Mouse (Mus musculus): ENCODE measurements around the gene Actr2. TPM values are rescaled to one million over a fixed set of nuclear protein-coding genes. Genes with fewer than 3 reads are reported as not detected.

Gene Actr2
- polyA plus RNA-seq, 1 experiment from 2014 or later, result 188 TPM

DNA sequence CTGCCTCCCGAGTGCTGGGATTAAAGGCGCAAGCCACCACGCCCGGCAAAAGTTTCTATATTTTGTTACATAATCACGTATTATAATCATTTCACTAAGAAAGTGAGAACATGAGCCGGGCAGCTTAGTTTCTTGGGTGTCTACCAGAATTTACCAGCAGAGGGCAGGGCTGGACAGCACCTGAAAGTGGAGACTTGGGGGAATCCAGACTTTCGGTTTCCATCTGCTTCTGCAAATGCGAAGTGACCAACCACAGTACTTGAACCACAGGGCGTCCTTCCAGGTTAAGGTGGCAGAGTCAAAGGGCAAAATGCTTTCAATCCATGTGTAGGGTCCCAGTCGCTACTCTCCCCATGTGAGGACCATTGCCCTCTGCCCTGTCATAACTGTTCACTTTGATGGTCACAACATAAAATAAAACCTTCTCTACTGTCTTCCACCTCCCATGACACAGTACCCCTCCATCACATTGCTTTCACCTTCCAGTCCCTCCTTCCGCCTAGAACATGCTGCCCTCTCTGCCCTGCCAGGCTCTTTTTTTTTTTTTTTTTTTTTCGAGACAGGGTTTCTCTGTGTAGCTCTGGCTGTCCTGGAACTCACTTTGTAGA lies 20.3 kb upstream of the Actr2 start:
- no peaks in the 10 kb centered on the region for H3K27me3 ChIP-seq (ENCODE audit: control insufficient read depth, insufficient read depth, low read depth, low read length)
- H3K4me3 ChIP-seq (ENCODE audit: low read depth, low read length), result no peak overlapping the region
- no peak overlapping the region for H3K4me2 ChIP-seq (ENCODE audit: low read length)
- H3K27ac ChIP-seq (ENCODE audit: low read length), result no peak overlapping the region
- no peaks in the 10 kb centered on the region for H3K36me3 ChIP-seq (ENCODE audit: control insufficient read depth, insufficient read depth, low read length)
- no peak overlapping the region for H3K9ac ChIP-seq (ENCODE audit: low read depth, low read length)
- WGBS, result 36% methylated on average over 11 of the region's 12 CpGs
- ATAC-seq, result no peak
- H3K9me3 ChIP-seq (replicated peaks; ENCODE audit: control insufficient read depth, low read length, poor library complexity, severe bottlenecking), result no peaks in the 10 kb centered on the region
- no peaks in the 10 kb centered on the region for H3K4me1 ChIP-seq (ENCODE audit: control insufficient read depth, insufficient read depth, low read length)

DNA sequence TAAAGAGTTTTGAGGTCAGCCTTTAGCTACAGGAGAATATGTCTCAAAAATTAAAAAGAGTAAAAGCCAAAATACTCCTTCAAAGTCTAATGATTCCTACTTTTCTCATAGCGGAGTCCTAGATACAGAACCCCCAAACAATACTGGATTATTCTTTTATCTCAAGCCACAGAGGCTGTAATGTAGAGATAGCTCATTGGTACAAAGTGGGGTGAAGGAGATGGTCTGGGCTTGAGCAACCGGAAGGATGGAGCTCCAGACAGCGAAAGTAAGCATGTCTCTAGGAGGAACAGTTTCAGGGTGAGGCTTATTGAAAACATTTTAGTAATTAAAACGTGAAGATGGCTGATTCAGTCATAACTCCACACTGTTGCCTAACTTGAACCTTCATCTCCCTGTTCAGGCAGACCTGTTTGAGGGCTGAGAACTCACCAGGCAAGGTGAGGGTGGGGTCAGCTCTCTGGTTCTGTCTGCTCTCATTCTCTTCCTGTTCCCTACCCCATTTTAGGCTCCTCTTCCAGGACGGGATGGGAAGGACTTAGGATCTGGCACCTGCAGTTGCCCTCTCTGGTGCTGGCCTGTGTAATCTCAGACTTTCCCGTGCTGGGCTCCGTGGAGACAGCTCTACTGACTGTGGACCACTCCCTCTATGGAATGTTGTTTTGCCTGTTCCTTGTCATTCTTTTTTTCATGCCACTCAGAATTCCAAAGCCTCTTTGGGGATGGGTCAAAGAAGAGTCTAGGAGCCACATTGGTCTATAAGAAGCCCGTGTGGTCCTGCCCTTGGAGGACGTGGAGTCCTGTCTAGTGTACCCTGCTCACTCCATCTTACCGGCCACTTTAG lies 14.2 kb upstream of the Actr2 start:
- H3K9ac ChIP-seq (ENCODE audit: low read depth, low read length), result no peak overlapping the region
- H3K36me3 ChIP-seq (ENCODE audit: control insufficient read depth, insufficient read depth, low read length), result no peaks in the 10 kb centered on the region
- no peak overlapping the region for H3K4me2 ChIP-seq (ENCODE audit: low read length)
- 84% methylated on average over 10 of the region's 10 CpGs for WGBS
- no peak overlapping the region for H3K27ac ChIP-seq (ENCODE audit: low read length)
- no peak overlapping the region for H3K4me3 ChIP-seq (ENCODE audit: low read depth, low read length)
- no peak for ATAC-seq
- H3K9me3 ChIP-seq (replicated peaks; ENCODE audit: control insufficient read depth, low read length, poor library complexity, severe bottlenecking), result no peaks in the 10 kb centered on the region
- no peaks in the 10 kb centered on the region for H3K27me3 ChIP-seq (ENCODE audit: control insufficient read depth, insufficient read depth, low read depth, low read length)
- H3K4me1 ChIP-seq (ENCODE audit: control insufficient read depth, insufficient read depth, low read length), result no peaks in the 10 kb centered on the region

DNA sequence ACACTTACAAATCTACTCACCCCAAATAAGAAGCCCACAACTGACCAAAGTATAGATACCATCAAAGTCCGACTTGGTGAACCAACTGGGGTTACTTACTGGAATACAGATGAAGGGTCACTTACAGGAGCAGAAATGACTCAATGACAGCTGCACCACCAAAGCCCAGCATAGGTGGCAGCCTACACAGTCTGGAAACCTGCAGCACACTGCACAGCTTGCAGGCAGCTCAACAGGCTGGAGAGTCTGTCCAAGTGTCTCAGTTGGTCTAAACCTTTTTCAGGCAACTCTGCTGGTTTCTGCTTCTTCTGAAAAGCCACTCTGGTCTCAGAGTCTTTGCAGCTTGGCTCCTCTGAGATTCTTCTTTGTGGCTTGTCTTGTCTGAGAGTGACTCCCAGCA lies 12.7 kb upstream of the Actr2 start:
- Histone ChIP-seq H3K4me3 (ENCODE audit: low read depth, low read length) (no peak overlapping the region), H3K27me3 (ENCODE audit: control insufficient read depth, insufficient read depth, low read depth, low read length) (no peaks in the 10 kb centered on the region), H3K9ac (ENCODE audit: low read depth, low read length) (no peak overlapping the region), H3K27ac (ENCODE audit: low read length) (no peak overlapping the region), H3K36me3 (ENCODE audit: control insufficient read depth, insufficient read depth, low read length) (no peaks in the 10 kb centered on the region), H3K4me1 (ENCODE audit: control insufficient read depth, insufficient read depth, low read length) (no peaks in the 10 kb centered on the region), H3K4me2 (ENCODE audit: low read length) (no peak overlapping the region), H3K9me3 (replicated peaks; ENCODE audit: control insufficient read depth, low read length, poor library complexity, severe bottlenecking) (no peaks in the 10 kb centered on the region)
- WGBS, result 92% methylated on average over 1 of the region's 1 CpGs
- no peak for ATAC-seq

- Histone ChIP-seq H3K27ac (ENCODE audit: low read length) (no peak overlapping the region), H3K4me3 (ENCODE audit: low read depth, low read length) (no peak overlapping the region), H3K4me2 (ENCODE audit: low read length) (no peak overlapping the region), H3K36me3 (ENCODE audit: control insufficient read depth, insufficient read depth, low read length) (no peaks in the 10 kb centered on the region), H3K9me3 (replicated peaks; ENCODE audit: control insufficient read depth, low read length, poor library complexity, severe bottlenecking) (no peaks in the 10 kb centered on the region), H3K4me1 (ENCODE audit: control insufficient read depth, insufficient read depth, low read length) (peaks cover 9% of the 10 kb centered on the region), H3K9ac (ENCODE audit: low read depth, low read length) (no peak overlapping the region), H3K27me3 (ENCODE audit: control insufficient read depth, insufficient read depth, low read depth, low read length) (no peaks in the 10 kb centered on the region)
- 95% methylated on average over 4 of the region's 4 CpGs for WGBS
- ATAC-seq, result no peak
Observed at GRCm38 (mm10) chr11:20116701-20117100, 4.0 kb upstream of the Actr2 start.

DNA sequence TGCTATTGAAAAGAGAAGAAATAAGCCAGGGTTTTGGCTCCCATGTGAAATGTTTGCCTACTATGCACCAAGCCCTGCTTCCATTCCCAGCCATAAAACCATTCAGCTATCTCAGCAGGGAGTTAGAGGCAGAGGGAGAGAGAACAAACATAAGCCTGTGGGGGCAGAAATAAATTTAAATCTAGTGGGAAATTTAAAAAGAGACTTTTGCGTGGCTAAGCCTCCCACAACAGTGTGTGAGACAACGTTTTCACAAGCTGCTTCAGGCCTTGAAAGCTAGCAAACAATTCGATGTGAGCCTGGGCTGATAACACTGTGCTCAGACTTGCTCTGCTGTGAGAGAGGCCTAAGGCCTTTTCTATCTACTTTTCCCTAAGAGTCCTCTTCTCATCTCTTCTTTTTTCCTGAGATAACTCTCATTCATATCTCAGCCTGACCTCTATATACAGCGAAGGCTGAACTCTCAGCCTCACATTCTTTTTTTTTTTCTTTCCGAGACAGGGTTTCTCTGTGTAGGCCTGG lies 3.4 kb upstream of the Actr2 start:
- no peaks in the 10 kb centered on the region for H3K9me3 ChIP-seq (replicated peaks; ENCODE audit: control insufficient read depth, low read length, poor library complexity, severe bottlenecking)
- no peak overlapping the region for H3K9ac ChIP-seq (ENCODE audit: low read depth, low read length)
- H3K27me3 ChIP-seq (ENCODE audit: control insufficient read depth, insufficient read depth, low read depth, low read length), result no peaks in the 10 kb centered on the region
- no peak overlapping the region for H3K4me2 ChIP-seq (ENCODE audit: low read length)
- H3K4me3 ChIP-seq (ENCODE audit: low read depth, low read length), result no peak overlapping the region
- H3K27ac ChIP-seq (ENCODE audit: low read length), result no peak overlapping the region
- 77% methylated on average over 5 of the region's 5 CpGs for WGBS
- ATAC-seq, result no peak
- H3K4me1 ChIP-seq (ENCODE audit: control insufficient read depth, insufficient read depth, low read length), result peaks cover 13% of the 10 kb centered on the region
- H3K36me3 ChIP-seq (ENCODE audit: control insufficient read depth, insufficient read depth, low read length), result no peaks in the 10 kb centered on the region

- H3K4me1 ChIP-seq (ENCODE audit: control insufficient read depth, insufficient read depth, low read length), result peaks cover 17% of the 10 kb centered on the region
- H3K27me3 ChIP-seq (ENCODE audit: control insufficient read depth, insufficient read depth, low read depth, low read length), result no peaks in the 10 kb centered on the region
- WGBS, result under 1% methylated on average over 42 of the region's 50 CpGs
- H3K9me3 ChIP-seq (replicated peaks; ENCODE audit: control insufficient read depth, low read length, poor library complexity, severe bottlenecking), result no peaks in the 10 kb centered on the region
- peak overlapping the region; percentile 76 for H3K4me3 ChIP-seq (ENCODE audit: low read depth, low read length)
- peak; percentile 82 for ATAC-seq
- H3K9ac ChIP-seq (ENCODE audit: low read depth, low read length), result peak overlapping the region; percentile 90
- 0 out of 2 replicates have a peak, but pooled peaks cover 4% of the 10 kb centered on the region for H3K36me3 ChIP-seq (ENCODE audit: control insufficient read depth, insufficient read depth, low read length)
- H3K4me2 ChIP-seq (ENCODE audit: low read length), result peak overlapping the region; percentile 77
- peak overlapping the region; percentile 89 for H3K27ac ChIP-seq (ENCODE audit: low read length)
Observed at GRCm38 (mm10) chr11:20112006-20112740, 540 bp downstream of the Actr2 start.

DNA sequence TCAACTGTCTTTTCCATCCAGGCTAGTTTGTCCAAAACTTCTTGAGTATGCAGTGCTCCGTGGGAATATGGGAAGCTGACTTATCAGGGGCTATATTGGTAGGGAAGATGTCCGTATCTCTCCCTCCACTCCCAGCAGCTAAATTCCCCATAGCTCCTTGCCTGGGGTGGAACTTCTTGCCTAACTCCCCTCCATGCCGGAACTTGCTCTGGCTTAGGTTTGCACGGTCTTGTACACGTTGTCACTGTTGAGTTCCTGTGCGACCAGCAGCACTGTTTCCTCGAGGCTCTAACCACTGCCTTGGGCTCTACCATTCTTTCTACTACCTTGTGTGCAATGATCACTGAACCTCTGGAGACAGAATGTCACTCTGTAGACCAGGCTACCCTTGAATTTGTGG lies 4.6 kb downstream of the Actr2 start:
- Histone ChIP-seq H3K9me3 (replicated peaks; ENCODE audit: control insufficient read depth, low read length, poor library complexity, severe bottlenecking) (no peaks in the 10 kb centered on the region), H3K4me2 (ENCODE audit: low read length) (no peak overlapping the region), H3K4me1 (ENCODE audit: control insufficient read depth, insufficient read depth, low read length) (peaks cover 10% of the 10 kb centered on the region), H3K9ac (ENCODE audit: low read depth, low read length) (no peak overlapping the region), H3K36me3 (ENCODE audit: control insufficient read depth, insufficient read depth, low read length) (0 out of 2 replicates have a peak, but pooled peaks cover 4% of the 10 kb centered on the region), H3K4me3 (ENCODE audit: low read depth, low read length) (no peak overlapping the region), H3K27me3 (ENCODE audit: control insufficient read depth, insufficient read depth, low read depth, low read length) (no peaks in the 10 kb centered on the region), H3K27ac (ENCODE audit: low read length) (no peak overlapping the region)
- WGBS, result 98% methylated on average over 7 of the region's 7 CpGs
- no peak for ATAC-seq

- WGBS, result 95% methylated on average over 4 of the region's 4 CpGs
- H3K27ac ChIP-seq (ENCODE audit: low read length), result no peak overlapping the region
- no peak overlapping the region for H3K9ac ChIP-seq (ENCODE audit: low read depth, low read length)
- 0 out of 2 replicates have a peak, but pooled peaks cover 4% of the 10 kb centered on the region for H3K36me3 ChIP-seq (ENCODE audit: control insufficient read depth, insufficient read depth, low read length)
- H3K27me3 ChIP-seq (ENCODE audit: control insufficient read depth, insufficient read depth, low read depth, low read length), result no peaks in the 10 kb centered on the region
- no peak overlapping the region for H3K4me2 ChIP-seq (ENCODE audit: low read length)
- ATAC-seq, result no peak
- H3K4me3 ChIP-seq (ENCODE audit: low read depth, low read length), result no peak overlapping the region
- peaks cover 10% of the 10 kb centered on the region for H3K4me1 ChIP-seq (ENCODE audit: control insufficient read depth, insufficient read depth, low read length)
- H3K9me3 ChIP-seq (replicated peaks; ENCODE audit: control insufficient read depth, low read length, poor library complexity, severe bottlenecking), result no peaks in the 10 kb centered on the region
Observed at GRCm38 (mm10) chr11:20107683-20108082, 5.0 kb downstream of the Actr2 start.
